Mouse (Mus musculus) gastrocnemius, postnatal 36 days (tissue): ENCODE results near the gene Ndnf. TPM values are rescaled to one million over a fixed set of nuclear protein-coding genes. Genes with fewer than 3 reads are reported as not detected.

Source experiments
- DNase-seq, 2 experiments: peaks; one replicate each; pipeline ENCODE4 v3.0.0; 2022
- intact Hi-C: fragments of 180-260 bp; cut with DNase I; formaldehyde crosslinking; loops from one replicate; pipeline ENCODE4 v1.15.1; 2025
- long read RNA-seq, 2 experiments: library from polyadenylated mRNA; stranded (forward); transcript quantifications; one replicate each; pipeline ENCODE4 v2.0.0; 2021
- total RNA-seq, 2 experiments: library from RNA; stranded (reverse); gene quantifications; 2 replicates each; pipeline ENCODE4 v1.2.3; 2021

Ndnf gene
- under 1 TPM; 0.07 to 0.23 TPM for total RNA-seq
- long read RNA-seq, experiment 1, result 0 reads
- long read RNA-seq, experiment 2, result 0 reads

DNA sequence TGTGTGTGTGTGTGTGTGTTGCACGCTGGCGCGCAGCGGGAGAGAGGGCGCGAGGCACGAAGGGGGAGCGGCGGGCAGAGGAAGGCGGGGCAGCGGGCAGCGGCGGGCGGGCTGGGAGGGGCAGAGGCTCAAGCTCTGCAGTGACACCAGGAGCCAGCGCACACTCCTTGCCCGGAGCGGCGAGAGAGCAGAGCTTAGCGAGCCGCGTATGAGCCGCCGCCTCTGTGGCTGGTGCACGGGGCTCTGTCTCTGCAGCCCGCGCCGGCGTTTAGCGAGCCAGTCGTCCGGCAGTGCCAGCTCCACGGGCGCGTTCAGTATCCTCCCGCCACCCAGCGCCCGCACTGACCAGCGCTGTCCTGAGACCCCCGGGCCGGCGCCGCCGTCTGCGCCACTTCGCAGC lies at the start of gene Ndnf:
Gene Ndnf (plus strand): TSS at position 140 of the 400 bp plus-strand sequence.
- intact Hi-C loops, result no loop called here
- DNase-seq, result peak; percentile 41 to 43

DNA sequence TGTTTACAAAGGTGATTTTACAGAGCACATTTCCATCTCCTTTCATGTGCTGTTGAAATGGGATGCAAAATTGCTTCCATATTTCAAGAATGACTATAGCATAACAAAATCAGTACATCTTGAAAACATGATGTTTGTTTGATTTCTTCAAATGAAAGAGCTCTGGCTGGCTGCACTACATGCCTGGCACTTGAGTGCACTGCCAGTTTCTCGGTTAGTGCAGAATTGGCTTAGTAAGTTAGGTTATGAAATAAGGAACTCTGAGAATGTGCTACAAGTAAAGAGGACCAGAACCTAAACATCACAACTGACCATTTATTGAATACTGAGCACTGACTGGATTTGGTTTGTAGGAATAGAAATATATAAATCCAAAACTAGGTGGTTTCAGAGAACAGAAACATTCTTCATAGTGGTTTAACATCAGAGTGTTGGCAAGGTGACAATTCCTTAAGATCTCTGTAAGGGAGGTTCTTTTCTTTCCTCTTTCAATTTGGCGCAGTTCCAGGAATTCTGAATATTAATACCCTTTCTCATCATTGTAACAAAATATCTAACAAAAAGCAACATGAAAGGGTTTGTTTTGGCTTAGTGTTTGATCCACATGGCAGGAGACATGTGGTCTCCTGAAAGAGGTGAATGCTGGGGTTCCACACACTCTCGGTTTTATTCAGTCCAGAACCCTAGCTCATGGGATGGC lies 48.2 kb upstream of the Ndnf start:
- DNase-seq, result no peak
- intact Hi-C loops, result no loop called here

DNA sequence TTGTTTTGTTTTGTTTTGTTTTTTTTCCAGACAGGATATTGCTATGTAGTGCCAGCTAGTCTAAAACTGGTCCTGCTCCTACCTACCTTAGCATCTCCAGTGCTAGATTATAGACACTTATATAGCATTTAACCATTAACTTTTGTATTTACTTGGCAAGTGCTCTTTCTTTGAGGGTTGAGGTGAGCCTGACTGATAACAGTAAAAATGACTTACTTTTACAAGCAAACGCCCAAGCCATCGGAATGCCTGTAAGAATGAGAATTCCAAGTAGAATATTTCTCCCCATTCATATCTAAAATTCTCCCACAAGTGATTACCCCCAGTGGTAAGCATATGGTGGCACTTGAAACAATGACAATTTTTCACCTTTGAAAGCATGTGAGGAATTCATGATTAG lies 40.8 kb upstream of the Ndnf start:
- intact Hi-C loops, result no loop called here
- no peak for DNase-seq

DNA sequence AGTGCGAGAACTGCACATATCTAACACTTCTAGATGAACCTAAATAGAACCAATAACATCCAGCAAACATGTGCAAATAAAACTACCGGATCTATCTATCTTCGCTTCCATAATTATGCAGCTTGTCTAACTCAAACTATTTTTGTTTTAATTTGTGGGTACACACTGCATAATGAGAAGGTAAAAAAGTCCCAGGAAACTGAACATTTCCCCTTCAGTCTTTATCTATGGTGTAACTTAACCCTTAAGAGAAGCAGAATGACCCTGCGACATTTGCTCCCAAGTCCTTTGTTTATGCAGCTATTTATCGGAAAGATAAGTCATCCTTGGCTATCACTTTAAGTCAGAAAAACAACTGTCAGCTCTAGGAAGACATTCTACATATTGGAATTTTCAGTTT lies 39.2 kb upstream of the Ndnf start:
- intact Hi-C loops, result no loop called here
- DNase-seq, result no peak

GRCm38 (mm10) chr6:65642431-65642830 lies 29.0 kb upstream of the Ndnf start:
- DNase-seq, result no peak
- intact Hi-C loops, result no loop called here

DNA sequence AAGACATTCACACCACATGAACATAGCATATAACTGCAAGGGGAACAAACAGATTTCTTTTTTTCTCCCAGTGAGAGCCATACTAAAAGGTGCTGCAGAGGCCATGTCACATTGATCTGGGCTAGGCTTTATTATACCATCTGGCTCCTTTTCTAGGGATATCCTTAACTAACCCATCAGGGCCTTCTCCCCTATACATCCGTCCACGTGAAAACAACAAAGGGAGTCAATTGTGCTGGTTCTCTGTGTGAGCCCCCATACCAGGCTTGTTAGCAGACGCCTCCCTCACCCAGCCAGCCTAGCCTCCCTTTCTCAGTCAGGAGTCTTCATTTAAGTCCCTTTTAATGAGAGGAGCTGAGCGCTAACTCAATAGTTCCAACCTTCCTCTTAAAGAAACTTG lies 27.3 kb upstream of the Ndnf start:
- DNase-seq, result no peak
- intact Hi-C loops, result no loop called here

DNA sequence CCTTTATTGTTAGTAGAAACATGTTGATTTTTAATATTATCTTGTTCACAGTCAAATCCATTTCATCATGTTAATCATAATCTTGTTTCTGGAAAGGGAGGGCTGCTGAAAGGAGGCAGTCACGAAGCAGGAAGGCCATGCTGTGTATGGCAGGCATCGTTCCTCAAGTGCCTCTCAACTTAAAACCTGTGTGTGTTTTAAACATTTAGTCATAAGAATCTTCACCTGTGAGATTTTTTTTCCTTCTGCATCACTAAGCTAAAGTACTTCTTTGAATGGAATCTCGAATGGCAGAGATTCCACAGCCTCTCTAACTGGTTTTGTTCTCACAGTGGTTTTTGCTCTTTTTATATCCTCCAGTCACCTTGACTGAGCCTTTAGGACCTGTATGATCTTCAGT lies 25.0 kb upstream of the Ndnf start:
- intact Hi-C loops, result no loop called here
- DNase-seq, result no peak

DNA sequence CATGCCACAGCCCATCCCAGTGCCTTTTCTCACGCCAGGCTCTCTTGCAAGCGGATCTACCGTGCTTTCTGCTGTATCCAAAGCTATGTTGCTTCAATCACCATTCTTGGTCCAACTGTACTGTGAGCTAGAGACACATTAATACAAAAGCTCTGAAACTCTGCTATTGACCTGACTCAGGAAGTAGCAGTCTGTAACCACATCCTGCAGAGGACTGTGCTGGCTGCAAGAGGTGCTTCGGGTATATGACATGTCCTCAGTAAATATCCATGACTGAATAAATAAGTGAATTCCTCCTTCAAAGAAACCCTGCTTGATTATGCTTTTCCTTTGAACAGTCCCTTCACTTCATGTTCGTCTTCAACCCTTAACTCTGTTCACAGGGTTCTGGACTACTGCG lies 23.7 kb upstream of the Ndnf start:
- DNase-seq, result no peak
- intact Hi-C loops, result no loop called here

GRCm38 (mm10) chr6:65651376-65651775 lies 20.0 kb upstream of the Ndnf start:
- no peak for DNase-seq
- intact Hi-C loops, result loop anchor here (5.0 kb wide), 2 partner anchors 816 to 881 kb away; no protein-coding TSS in a partner anchor

DNA sequence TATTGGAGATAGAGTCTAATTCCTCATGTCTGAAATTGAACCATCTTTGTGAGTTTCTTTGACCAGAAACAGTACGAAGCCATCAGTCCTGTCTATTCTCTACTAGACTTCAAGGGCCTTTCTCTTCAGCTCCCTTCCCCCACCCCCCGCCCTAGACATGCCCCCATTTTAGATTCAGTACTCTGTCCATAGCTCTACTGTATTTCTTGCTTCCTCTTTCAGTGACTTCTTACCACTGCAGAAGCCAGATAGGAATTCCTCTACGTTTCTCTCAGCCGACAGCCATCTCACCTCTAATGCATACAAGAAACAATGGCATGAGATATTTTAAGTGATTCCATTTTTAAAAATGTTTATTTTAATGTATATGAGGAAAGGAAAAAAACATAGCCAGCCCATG lies 10.1 kb upstream of the Ndnf start:
- intact Hi-C loops, result no loop called here
- DNase-seq, result no peak

GRCm38 (mm10) chr6:65662050-65662449 lies 9.3 kb upstream of the Ndnf start:
- DNase-seq, result no peak
- intact Hi-C loops, result no loop called here

DNA sequence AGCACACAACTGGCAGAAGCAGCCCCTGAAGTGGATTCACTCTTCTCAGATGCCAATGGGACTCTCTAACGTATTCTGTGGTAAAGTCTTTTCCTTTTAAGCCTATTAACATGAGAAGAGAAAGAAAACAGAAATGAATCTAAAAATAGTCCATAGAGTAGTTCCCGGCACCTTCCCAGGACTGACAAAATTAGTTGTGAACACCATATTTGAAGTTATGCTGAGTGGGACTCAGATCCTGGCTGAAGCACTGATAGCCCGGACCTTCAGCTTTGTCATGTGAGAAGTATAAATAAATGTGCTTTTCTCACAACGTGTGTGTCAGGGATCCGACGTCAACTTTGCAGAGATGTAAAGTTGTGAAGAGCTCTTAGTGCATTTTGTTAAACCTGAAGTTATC lies 7.4 kb upstream of the Ndnf start:
- intact Hi-C loops, result no loop called here
- DNase-seq, result no peak

DNA sequence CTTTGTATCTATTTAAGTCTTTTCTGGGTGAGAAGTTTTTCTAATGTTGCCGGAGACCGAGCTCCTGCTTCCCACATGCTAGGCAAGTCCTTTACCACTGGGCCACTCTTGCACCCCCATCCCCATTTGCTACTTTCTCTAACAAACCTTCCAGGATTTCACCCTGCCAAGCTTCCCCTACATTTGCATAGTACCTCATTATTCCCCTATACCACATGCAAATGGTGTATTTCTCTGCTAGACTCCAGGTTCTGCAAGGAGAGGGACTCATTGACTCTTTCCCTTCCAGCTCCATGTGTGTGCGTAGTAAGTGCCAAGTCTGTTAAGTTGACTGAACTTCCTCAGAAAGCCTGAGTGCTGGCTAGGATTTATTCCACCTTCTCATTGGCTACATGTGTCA lies 5.1 kb upstream of the Ndnf start:
- intact Hi-C loops, result no loop called here
- no peak for DNase-seq

DNA sequence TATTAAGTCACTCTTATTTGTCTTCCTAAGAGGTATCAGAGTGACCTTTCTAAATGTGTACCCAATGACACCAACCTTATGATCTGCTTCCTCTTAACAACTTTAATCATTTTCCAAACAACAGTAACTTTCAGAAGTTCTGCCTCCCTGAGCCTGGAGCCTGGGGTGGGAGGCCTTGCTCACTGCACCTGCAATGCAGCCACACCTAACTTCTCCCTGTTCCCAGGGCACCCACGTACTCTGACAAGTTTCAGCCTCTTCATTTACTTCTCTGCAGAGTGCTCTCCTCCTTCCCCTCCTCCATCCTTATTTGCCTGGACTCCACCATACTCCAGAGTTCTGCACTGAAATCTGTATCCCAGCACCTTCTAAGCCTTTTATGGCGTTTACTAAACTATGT lies 1.4 kb upstream of the Ndnf start:
- intact Hi-C loops, result no loop called here
- no peak for DNase-seq

DNA sequence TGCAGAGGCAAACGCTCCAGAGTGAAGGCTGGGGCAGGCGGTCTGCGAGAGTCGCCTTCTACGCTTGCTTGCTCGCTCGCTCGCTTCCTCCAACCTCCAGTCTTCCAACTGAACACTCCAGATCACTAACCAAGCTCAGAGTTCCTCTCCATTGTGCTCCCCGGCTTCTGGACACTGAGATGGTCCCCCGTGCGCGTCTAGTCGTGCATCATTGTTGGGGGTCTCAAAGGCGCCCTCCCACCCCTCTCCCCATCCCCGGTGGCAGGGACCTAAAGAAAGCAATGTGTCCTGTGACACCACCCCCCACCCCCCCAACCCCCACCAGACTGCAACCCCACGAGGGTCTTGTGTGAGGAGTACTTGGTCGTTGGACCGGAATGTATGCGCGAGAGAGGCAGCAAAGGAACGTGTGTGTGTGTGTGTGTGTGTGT lies 394 bp upstream of the Ndnf start:
- intact Hi-C loops, result no loop called here
- DNase-seq, result no peak

DNA sequence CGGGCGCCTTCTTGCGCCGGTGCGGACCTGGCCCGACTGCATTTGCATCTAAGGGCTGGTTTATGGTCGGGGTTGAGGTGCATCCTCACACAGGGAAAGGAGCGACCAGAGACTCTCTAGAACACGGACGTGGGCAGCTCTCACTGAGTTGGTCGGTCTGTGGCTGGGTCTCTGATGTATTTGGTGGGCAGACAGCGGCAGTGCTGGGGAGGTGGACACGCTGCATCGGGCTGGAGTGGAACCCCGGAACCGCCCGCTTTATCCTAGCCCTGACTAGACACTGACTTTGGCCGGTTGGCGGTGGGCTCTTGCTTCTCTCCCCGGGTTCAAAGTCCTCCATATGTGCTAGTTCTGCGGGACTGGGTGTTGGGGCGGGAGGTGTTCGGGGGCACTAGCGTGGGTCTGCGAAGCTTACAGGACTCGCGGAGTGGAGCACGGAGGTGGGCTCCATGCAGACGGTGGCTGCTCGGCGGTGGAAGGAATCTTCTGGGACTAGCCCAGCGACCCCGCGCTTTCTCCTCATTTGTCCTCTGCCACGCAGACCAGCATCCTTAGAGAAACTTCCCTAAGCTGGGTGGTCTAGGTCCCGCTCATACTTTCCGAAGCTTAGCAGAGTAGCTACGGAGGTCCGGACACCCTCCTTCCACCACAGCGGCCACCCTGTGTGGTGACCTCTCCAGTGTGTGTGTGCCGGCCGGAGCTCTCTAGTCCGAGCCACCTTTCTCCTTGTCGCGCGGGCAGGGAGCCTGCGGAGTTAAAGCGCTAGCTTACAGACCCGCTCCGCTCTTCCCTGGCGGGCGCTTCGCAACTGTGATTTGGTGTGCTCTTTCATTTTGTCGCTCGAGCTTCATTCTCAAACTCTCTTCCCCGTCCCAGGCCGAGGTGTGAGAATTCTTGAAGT lies 991 bp downstream of the Ndnf start:
- intact Hi-C loops, result no loop called here
- peak; percentile 5 to 15 for DNase-seq

DNA sequence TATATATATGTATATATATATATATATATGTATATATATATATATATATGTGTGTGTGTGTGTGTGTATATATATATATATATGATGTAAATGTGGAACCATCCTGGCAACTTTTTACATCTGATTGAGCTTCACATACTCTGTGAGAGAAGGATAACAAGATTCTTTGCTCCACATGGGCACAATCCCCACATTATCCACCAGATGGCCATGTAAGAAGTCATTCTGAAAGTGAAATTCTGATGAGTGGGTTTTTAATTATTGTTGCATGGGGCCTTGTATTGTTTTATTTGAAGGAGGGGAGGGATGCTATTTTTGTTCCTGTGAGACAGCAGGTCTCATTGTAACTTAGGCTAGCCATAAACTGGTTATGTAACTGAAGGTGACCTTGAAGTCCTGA lies 22.5 kb downstream of the Ndnf start:
- no peak for DNase-seq
- intact Hi-C loops, result no loop called here

- intact Hi-C loops, result no loop called here
Observed at GRCm38 (mm10) chr6:65720676-65721075, 49.3 kb downstream of the Ndnf start.

GRCm38 (mm10) chr6:65725677-65726076 lies 54.3 kb downstream of the Ndnf start:
- no peak for DNase-seq
- intact Hi-C loops, result no loop called here

More at GRCm38 (mm10) chr6:65720676-65721075, 49.3 kb downstream of the Ndnf start:
- no peak for DNase-seq

GRCm38 (mm10) chr6:65728261-65728660 lies 56.9 kb downstream of the Ndnf start:
- DNase-seq, result no peak
- intact Hi-C loops, result no loop called here

GRCm38 (mm10) chr6:65739442-65739841 lies 68.1 kb downstream of the Ndnf start:
- no peak for DNase-seq
- intact Hi-C loops, result no loop called here
